Mouse (Mus musculus) spleen, adult 2 months (tissue): ENCODE data around the gene Cyb561.

Experiments
- CTCF ChIP-seq: fragments of 200-500 bp; IDR thresholded peaks from 2 replicates; pipeline ENCODE4 v1.5.1; 2011; ENCODE audit warnings: mild to moderate bottlenecking, inconsistent platforms; ENCODE audit not compliant: insufficient read depth, insufficient read length, insufficient replicate concordance; ENCODE audit errors: extremely low read depth
- POLR2A ChIP-seq: fragments of 200-500 bp; IDR thresholded peaks from 2 replicates; pipeline ENCODE4 v1.6.1; 2011; ENCODE audit warnings: low read depth, low read length, inconsistent platforms

- no peak for TF ChIP-seq CTCF
- no peak for TF ChIP-seq POLR2A
These were observed 32.3 kb downstream of the Cyb561 start for GRCm38 (mm10) chr11:105920836-105921235.
